Mouse (Mus musculus) testis, adult 2 months (tissue): ENCODE measurements at regions not wholly inside any gene's neighbourhood (a gene's known extent, or its start where the extent isn't known, plus 50 kb on each side); places are given as distances from the start of the nearest gene placed in this dataset.

ENCODE experiments used
- CTCF ChIP-seq: fragments of 200-500 bp; IDR thresholded peaks from 2 replicates; pipeline ENCODE4 v1.5.1; 2012; ENCODE audit warnings: low read depth, mild to moderate bottlenecking, inconsistent platforms, low read length, moderate library complexity; ENCODE audit not compliant: control insufficient read depth, insufficient read depth, insufficient replicate concordance
- POLR2A ChIP-seq: fragments of 200-500 bp; IDR thresholded peaks from 2 replicates; pipeline ENCODE4 v1.6.1; 2012; ENCODE audit warnings: low read depth, mild to moderate bottlenecking, inconsistent platforms, low read length, moderate library complexity; ENCODE audit not compliant: control insufficient read depth

- TF ChIP-seq POLR2A (no peak), CTCF (no peak)
These were observed 233.9 kb upstream of the Fn1 start for GRCm38 (mm10) chr1:71886903-71887302.
